Mouse (Mus musculus) c-Kit-positive CD71-negative TER-119-negative erythroid progenitor cells, embryonic 14.5 days (primary cell): ENCODE measurements around the gene Ankrd34a.
"Not testable (repeated sequence)": the region's sequence is repeated elsewhere in the genome, so short reads cannot be mapped to it uniquely, and the experiment has no call there.

Source experiments
- DNase-seq: peaks from one replicate; pipeline ENCODE4 v3.0.0-alpha.2; 2013; ENCODE audit warnings: low read depth

Ankrd34a gene

GRCm38 (mm10) chr3:96579885-96580454, 16.5 kb upstream of the Ankrd34a start:
- peak; percentile 94 for DNase-seq

GRCm38 (mm10) chr3:96581141-96581540, 15.3 kb upstream of the Ankrd34a start:
- no peak for DNase-seq

GRCm38 (mm10) chr3:96581771-96582515, 14.5 kb upstream of the Ankrd34a start:
- no peak for DNase-seq

DNA sequence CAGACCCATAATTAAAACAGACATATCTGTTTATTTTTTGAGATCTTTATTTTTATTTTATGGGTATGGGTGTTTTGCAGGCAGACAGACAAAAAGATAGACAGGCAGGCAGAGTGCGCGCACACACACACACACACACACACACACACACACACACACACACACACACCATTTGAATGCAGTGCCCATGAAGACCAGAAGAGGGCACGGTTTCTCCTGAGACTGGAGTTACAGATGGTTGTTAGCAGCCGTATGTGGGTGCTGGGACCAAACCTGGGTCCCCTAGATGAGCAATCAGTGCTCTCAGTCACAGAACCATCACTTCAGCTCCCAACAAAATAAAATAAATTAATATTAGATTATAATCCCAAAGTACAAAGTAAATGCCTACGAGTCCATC, 13.1 kb upstream of the Ankrd34a start:
- no peak for DNase-seq

DNA sequence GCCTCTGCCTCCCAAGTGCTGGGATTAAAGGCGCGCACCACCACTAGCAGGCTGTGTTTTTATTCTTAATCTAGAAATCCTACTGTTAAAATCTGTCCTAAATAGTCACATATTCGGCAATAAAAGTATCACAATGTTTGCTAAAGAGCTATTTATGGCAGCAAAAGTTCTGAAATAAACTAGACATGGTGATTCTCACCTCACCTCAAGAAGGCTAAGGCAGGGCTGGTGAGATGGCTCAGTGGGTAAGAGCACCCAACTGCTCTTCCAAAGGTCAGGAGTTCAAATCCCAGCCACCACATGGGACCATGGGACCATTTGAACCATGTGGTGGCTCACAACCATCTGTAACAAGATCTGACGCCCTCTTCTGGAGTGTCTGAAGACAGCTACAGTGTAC, 5.8 kb upstream of the Ankrd34a start:
- no peak for DNase-seq

- no peak for DNase-seq
These were observed 3.1 kb upstream of the Ankrd34a start for GRCm38 (mm10) chr3:96593374-96593773.

GRCm38 (mm10) chr3:96593790-96594560, 2.5 kb upstream of the Ankrd34a start, which contains the start of gene Polr3gl:
Polr3gl (minus strand) TSS chr3:96594181.
- peak; percentile 88 for DNase-seq

DNA sequence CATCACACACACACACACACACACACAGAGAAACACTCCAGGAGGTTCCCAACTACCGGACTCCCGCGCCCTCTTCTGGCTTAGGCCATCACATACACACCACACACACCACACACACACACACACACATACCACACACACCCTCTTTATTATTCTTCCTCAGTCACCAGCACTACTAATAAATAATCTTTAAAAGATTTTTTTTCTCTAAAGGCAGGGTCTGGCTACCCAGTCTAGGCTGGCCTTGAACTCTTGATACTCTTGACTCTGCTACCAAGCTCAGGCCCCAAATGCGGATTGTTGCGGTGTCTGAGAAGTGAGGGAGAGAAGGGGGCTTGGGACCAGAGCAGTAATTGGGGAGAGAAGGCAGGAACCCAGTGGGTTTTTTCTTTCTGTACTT, 1.6 kb upstream of the Ankrd34a start:
- no peak for DNase-seq

GRCm38 (mm10) chr3:96595661-96596060, 775 bp upstream of the Ankrd34a start:
- no peak for DNase-seq

DNA sequence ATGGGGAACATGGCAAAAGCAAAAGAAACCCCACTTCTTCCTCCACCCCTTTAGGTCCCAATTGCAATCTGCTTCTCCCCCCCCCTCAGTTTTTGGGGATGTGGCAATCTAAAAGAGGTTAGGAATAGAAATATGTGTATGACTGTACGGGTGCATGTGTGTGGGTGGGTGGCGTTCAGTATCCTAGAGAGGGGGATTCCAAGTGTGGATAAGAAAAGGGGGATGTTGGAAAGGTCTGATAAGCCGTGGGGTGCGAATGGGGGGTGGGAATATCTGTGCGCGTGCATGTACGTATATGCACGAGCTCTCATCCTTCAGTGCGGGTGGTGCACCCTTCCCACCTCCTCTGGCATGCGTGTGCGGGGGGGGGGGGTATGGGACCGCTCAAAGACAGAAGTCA, 419 bp downstream of the Ankrd34a start:
- DNase-seq, result no peak

DNA sequence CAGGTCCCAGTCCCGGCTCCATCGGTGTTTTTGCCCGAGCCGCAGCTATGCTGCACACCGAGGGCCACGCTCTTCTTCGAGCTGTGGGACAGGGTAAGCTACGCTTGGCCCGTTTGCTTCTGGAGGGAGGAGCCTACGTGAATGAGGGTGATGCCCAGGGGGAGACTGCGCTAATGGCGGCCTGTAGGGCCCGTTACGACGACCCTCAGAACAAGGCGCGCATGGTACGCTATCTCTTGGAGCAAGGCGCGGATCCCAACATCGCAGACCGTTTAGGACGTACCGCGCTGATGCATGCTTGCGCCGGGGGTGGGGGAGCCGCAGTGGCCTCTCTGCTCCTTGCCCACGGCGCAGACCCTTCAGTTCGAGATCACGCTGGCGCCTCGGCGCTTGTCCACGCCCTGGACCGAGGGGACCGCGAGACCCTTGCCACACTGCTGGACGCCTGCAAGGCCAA, 1.0 kb downstream of the Ankrd34a start:
- DNase-seq, result no peak

DNA sequence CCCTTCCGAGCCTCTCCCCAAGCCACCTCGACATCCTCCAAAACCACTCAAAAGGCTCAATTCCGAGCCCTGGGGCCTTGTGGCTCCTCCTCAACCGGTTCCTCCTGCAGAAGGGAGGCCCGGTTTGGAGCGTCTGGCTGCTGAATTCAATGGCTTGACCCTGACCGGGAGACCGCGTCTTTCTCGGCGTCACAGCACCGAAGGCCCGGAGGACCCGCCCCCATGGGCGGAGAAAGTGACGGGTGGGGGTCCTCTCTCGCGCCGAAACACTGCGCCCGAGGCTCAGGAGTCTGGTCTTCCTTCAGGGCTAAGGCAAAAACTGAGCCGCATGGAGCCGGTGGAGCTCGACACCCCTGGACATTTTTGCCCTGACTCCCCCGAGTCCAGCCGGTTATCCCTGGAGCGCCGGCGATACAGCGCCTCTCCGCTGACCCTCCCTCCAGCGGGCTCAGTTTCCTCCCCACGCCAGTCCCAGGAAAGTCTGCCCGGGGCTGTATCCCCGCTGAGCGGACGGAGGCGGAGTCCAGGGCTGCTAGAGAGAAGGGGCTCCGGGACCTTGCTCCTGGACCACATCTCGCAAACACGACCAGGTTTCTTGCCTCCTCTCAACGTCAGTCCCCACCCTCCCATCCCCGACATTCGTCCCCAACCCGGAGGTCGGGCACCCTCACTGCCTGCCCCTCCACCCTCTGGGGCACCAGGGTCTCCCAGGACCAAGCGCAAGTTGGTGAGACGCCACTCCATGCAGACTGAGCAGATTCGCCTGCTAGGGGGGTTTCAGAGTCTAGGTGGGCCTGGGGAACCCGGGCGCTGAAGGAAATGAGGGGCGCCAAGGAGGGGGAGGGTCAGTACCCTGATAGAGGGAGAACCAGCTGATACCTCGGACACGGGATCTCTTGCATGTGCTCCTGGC, 2.0 kb downstream of the Ankrd34a start:
- no peak for DNase-seq

- DNase-seq, result no peak
These were observed 2.6 kb downstream of the Ankrd34a start for GRCm38 (mm10) chr3:96599069-96599393.

GRCm38 (mm10) chr3:96599411-96599810, 3.0 kb downstream of the Ankrd34a start:
- DNase-seq, result no peak

DNA sequence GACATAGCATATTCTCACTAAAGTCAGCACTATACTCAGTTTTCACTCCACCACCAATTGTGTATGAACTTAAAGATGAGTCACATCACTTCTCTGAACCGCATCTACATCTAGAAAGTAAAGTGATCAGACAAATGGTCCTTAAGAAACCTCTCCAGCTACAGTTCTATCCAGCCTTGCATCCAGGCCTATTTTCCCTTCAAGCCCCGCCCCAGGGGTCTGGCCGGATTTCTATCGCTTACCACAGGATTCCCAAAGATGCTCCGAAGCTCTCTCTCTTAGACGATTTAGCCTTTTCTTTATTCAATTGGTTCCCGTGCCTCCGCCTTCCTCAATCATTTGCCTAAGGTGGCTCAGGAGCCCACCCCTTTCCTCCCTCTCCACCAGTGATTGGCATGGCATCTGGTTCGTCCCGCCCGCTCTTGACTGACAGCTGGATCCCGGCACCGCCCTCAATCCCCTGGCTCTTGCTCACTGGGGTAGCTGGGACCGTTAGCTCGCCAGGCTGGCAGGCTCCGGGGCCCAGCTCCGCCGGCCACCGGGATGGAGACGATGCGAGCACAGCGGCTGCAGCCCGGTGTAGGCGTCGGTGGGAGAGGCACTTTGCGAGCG, 4.3 kb downstream of the Ankrd34a start, which contains the start of gene Lix1l:
Gene Lix1l (plus strand): TSS at position 511 of the 612 bp plus-strand sequence.
- DNase-seq, result peak; percentile 86

- DNase-seq, result no peak
These were observed 4.9 kb downstream of the Ankrd34a start for GRCm38 (mm10) chr3:96601251-96601787.

DNA sequence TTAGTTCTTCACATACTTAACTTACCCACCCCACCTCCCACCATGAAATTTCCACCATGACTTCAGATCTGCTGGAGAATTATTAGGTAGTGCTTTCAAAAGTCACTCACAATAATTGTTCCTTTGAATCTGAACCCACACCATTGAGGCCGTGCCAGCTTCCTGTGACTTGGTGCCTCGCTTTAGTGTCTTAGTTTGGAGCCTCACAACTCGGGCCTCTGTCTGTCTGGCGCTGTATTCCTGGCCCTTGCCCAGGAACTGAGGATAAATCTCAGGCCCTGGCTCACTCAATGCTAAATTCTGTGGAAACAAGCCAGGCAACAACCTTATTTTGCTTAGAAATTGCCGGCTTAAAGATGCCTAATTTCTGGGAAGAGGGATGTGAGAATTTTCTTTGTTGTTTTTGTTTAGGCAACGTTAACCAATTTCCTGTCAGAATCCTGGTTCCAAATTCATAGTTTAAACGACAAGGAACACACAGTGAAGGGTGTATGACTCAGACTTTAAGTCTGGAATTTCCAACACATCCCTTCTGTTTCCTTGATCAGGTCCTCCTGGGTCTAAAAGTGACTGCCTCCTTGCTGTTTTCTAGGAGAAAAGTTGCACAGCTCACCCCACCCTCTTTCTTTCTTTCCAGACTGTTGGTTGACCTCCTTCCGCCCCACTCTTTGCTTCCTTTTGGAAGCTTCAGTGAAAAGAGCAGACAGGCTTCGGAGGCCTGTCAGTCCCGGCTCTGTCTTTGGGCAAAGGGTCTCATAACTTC, 5.7 kb downstream of the Ankrd34a start:
- DNase-seq, result no peak

- DNase-seq, result no peak
These were observed 6.3 kb downstream of the Ankrd34a start for GRCm38 (mm10) chr3:96602704-96603084.

DNA sequence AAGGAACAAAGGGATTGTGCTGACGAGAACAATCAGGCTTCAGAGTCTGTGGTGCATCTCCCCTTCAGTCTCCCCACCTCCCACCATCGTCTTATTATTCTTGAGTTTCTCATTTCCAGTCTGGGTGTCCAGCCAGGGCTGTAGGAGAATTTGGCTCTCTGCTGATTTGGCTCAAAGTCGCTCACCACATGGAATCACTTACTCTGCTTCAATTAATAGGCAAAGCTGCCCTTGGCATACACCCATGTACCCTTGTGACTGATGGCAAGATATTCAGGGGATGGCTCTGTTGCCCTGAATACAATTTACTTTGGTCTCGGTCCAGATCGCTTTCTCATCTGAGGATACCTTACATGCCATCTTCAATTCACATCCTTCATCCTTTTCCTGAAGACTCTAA, 6.9 kb downstream of the Ankrd34a start:
- DNase-seq, result no peak

DNA sequence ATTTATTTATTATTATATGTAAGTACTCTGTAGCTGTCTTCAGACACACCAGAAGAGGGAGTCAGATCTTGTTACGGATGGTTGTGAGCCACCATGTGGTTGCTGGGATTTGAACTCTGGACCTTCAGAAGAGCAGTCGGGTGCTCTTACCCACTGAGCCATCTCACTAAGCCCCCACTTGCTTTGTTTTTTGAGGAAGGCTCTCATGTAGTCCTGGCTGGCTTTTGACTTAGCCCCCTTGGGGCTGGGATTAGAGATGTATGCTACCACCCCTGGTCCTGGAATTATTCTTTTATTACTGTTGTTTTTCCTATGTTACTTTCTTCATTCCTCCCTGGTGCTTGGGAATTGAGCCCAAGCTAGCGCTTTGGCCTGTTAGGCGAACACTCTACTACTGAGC, 9.6 kb downstream of the Ankrd34a start:
- not testable (repeated sequence) for DNase-seq
